Mouse (Mus musculus) left cerebral cortex, adult 18-20 months (tissue): ENCODE measurements around the gene Slc1a2. TPM values are rescaled to one million over a fixed set of nuclear protein-coding genes. Genes with fewer than 3 reads are reported as not detected.
A peak's percentile ranks its signal among the peaks of the same experiment; 100 is the strongest.

ENCODE experiments used
- DNase-seq, 2 experiments: peaks; one replicate each; pipeline ENCODE4 v3.0.0; 2021 to 2022; ENCODE audit warnings: low spot score in 2 of 2, mixed read lengths in 1 of 2
- total RNA-seq, 2 experiments: library from RNA; stranded (reverse); gene quantifications; 2 replicates each; pipeline ENCODE4 v1.2.3; 2021

The Slc1a2 gene
- total RNA-seq, 2 experiments from 2014 or later: 1,523 to 1,534 TPM

DNA sequence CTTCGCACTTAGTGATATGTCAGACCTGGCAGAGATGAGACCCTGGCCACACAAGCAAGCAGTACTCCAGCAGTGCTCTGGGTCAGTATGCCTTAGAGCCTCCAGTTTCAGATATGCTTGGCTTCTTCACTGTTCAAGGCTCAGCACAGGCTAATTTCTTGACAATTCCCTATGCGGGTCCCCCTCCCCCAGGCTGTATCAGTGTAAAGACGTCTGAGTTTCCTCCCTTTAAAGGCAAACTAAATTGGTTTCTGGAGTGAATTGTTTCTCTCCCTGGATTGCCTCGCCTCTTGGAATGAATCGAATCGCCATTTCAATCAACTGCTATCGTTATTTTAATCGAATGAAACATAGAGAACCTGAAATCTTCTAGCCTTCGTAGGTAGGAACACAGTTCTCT is 4.5 kb downstream of the Slc1a2 start:
- DNase-seq: no peak

DNA sequence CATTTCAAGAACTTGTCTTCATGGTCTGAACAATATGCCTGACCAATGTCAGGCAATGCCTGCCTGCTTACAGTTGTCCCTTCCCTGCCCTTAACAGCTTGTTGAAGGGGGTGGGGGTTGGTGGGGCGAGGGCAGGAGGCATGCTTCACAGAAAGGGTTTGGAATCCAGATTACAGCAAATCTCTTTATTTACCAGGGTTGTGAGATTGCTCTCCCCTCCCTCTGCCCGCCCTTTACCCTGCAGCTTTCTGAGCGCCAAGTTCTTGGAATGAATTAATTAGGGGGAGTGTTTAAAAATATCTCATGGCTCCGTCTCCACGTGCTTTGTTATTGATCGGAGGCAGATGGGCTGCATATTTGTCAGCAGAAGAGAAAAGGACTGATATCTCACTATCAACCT is 4.9 kb downstream of the Slc1a2 start:
- DNase-seq: no peak

DNA sequence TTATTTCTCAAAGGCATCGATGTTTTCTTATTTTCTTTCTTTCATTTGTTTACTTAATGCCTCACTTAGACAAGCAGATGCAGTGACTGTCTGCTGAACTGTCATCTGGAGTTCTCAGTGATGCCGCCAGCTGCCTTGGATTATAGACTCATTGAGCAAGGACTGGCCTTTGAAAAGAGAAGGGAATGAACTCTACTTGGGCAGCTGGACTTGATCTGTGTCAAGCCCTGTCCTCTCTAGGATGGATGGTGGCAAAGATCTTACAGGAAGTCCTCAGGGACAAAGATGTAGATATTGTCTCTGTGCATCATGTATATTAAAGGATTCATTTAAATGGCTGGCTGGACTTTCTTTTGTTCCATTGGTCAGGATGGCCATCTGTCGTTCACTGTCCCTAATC is 5.4 kb downstream of the Slc1a2 start:
- no peak for DNase-seq

DNA sequence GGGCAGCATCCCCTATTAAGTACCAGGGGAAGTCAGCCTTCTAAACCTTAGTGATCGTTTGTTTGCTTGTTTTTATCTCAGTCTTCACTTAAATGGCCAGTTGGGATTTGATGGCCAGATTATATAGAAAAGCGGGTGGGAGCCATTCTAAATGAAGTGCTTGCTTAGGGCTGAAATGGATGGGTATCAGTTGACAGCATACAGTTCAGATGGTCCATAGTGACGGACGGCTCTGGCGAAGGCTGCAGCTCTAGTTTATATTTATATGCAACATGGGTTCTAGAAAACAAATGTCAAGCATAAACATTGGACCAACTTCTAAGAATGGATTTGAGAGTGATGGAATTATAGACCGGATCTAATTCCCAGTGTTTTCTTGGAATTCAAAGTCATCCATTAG is 9.5 kb downstream of the Slc1a2 start:
- no peak for DNase-seq

DNA sequence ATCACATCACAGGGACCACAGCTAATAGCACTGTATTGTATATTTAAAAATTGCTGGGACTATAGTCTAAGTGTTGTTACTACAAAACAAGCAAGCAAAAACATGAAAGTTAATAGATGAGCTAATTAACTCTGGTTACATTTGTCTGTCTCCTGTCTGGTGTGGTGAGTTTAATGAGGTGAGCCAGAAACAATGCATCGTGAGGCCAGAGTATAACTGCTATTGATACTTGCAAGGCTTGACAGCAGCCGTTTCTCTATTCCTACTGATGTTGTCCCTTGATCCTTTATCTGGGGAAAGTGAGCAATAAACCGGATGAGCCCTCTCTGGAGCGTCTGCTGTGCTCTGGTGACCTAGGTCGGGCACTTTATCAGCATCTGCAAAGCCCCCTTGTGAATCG is 11.1 kb downstream of the Slc1a2 start:
- DNase-seq: no peak

DNA sequence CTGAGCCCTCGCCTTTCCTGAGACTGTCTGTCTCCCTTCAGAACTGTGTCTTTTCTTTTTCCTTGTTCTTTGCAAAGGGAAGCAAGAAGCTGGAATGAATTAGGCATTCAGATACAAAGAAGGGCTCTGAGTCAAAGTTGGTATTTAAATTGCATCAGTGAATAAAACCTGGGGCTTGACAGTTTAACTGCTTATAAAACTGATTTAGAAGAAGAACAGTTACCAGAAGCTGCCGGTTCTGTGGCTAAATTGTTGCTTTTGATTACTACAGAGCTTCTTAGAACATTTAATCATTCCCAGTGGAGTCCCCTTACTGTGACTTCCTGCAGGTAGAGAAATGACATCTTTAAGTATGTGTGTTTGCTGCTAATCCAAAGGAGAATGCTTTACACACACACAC is 16.1 kb downstream of the Slc1a2 start:
- no peak for DNase-seq

DNA sequence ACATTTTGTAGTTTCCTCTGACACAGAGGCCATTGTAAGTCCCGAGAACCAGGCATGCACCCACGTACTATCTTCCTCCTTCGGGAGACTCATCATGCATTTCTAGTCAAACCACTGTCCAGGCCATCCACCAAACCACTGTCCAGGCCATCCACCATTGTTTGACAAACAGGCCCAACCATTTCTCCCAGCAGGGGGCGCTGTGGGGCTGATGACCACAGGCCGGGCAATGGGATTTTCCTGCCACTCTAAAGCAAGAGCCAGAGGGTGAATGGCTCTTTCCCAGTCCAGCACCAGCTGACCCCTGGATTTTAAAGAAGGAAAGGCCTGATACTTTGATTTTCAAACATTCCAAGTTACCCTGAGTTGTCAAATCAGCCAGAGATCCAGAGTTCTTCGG is 16.8 kb downstream of the Slc1a2 start:
- peak; percentile 58 to 74 for DNase-seq

DNA sequence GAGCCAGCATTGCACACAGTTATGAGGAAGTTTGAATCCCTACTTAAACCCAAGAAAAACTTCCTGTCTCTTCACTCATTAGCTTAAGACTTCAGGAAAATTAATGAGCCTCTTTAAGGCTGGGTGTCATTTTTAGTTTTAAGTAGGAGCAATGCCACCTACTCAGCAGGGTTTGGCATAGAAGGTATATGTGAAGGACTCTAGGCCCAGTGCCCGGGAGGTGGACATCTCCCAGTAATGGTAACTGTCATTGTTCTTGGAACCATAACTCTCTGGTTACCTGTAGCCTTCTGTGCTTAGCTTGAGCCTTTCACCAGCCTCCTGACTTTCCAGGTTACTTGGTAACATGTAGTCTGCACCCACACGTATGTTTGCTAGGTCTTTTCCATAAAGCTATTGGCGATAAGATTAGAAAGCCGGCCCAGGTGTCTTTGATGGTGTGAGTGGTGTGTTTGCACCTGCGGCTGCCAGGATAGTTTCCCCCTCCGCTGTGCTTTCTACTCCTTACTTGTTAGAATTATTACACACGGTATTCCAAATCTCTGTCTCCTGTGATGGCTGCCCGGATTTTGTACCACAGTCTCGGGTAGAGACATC is 18.4 kb downstream of the Slc1a2 start:
- no peak for DNase-seq

DNA sequence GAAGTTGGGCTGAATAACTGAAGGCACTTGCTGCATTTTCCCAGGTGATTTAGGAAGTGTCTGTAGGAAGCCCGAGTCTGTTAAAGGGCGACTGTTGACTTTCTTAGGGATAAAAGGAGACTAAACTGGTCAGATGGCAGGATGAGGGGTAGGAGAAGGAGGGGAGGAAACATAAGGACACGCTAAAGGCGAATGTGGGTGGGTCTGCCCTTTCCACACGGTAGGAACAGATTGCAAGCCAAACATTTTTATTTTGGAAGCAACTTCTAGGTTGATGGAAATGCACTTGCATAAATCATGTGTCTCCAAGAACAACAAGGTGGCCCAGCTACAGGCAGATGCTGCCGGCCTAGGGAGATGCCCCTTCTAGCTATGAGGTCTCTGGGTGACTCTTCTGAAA is 18.9 kb downstream of the Slc1a2 start:
- no peak for DNase-seq

DNA sequence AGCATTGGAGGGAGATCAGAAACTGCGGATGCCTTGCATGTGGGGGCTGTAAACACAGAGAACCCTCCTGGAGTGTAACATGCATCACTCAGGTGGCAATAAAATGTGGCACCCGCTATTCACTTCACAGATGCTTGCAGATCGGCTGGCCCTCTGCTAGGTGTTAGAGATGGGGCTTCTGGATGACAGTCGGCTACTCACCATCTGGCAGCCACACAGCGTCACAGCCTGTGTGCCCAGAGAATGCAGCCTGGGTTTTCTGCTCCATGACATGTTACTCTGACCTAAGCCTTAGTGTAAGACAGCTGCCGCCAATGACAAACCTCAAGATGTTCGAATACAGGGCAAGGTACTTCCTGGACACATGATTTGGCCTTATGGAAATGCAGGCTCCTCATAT is 22.9 kb downstream of the Slc1a2 start:
- DNase-seq: no peak

DNA sequence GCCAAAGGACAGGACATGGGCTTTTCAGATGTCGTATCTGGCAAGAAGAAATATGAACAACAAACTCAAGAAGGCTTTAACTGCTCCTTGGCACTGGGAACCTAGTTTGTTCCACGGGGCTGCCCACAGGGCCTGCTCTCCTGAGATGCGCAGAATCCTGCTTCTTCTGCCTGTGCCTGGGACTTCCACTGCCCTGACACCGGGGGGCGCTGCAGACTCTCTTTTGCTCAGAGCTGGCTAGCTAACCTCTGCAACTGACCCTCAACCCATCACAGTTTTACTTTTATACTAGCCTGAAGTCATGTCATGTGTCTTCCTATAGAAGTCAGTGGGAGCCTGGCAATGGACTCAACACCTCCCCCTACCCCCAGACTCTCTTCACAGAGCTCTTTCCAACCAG is 23.7 kb downstream of the Slc1a2 start:
- peak in 1 of 2 experiments; percentile 64 for DNase-seq

DNA sequence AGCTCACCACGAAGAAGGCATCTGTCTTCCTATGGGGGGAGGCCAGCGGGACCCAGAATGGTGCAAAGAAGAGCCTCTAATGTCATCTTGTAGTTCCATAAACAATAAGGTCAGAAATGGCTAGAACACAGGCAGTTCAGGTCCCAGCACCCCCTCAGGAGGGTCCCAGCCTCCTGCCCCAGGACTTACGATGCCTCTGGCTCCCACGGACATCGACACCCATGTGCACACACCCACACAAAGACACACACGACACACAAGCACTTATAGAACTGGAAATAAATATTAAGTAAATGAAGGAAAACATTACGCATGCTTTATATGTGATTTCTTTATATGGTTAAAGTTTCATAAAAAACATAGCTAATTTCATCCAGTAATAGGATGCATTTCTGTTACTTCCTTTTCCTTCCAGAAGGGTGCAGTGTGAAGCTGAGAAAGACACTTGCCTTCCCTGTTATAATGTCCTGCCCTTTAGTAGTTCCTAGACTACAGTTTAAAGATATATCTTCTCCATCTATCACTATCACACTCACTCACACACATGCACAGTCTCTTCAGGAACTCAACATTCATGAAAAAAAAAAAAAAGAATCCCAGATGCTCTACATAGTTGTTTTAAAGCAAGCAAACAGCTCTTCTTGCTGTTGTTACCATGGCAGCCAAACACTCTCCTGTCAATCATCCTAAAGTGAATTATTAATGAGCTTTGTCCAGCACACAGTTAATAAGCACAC is 27.1 kb downstream of the Slc1a2 start:
- no peak for DNase-seq

DNA sequence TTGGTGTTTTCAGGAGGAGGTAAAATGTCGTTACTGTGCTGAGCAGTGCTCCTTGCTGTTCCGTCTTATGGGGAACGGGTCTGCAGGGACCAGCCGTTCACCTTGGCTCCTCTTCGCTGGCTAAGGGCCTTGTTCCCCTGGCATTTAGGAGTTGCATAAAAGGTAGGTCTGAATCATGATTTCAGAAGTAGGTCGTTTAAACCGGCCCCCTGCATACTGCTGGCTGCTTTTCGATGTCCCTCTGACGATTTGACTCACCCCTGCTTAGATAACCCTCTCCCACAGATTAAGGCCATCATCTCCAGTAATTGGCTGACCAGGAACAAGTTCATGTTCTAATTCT is 27.6 kb downstream of the Slc1a2 start:
- DNase-seq: no peak

DNA sequence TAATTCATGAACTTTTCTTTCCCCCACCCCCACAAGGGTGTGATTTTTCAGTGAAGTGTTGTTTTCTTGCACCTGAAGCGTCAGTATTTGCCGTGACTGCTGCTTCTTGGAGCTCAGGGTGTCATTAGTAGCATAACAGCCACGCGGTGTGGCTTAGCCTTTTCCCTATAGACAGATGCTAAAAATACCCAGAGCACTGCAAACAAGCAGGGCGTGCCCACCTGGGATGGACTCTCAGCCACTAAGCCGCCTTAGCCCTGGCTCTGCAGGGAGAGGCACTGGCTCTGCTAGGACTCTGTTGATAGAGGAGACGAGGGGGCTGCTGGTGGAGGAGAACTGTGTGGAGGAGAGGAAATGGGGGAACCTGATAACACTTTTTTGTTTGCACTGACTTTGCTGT is 35.1 kb downstream of the Slc1a2 start:
- DNase-seq: no peak

DNA sequence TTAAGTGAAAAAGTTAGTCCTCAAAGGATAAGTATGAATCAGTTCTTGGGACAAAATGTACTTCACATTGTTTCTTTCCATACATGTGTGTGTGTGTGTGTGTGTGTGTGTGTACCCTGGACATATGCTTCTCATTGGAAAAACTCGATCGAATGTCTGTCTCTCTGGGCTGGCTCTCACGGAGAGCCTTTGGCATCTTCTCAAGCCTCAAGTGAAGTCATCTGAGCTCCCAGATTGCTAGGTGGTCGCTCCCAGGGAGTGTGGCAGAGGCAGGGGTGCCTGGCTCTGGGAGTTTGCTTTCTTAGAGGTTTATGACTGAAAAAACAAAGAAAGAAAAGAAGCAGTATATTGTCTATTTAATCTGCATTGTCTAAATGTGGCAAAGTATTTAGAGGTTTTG is 36.3 kb downstream of the Slc1a2 start:
- DNase-seq: no peak

DNA sequence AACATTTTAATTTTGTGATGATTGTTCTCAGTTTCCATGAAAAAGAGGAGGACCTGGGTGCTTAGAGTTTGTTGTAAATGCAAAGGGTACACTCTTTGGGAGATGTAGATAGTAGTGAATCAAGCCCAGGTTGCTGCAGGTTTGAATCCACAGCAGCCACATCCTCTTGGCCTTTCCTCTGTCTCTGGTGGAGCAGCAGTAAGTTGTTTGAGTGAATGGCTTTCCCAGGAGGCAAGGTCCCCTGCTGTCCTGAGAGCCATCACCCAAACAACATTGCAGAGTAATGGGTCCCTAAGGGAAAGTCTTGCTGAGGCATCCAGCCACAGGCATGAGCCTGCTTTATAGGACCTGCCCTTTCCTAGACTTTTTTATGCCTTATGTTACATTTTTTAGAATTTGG is 37.1 kb downstream of the Slc1a2 start:
- DNase-seq: no peak

DNA sequence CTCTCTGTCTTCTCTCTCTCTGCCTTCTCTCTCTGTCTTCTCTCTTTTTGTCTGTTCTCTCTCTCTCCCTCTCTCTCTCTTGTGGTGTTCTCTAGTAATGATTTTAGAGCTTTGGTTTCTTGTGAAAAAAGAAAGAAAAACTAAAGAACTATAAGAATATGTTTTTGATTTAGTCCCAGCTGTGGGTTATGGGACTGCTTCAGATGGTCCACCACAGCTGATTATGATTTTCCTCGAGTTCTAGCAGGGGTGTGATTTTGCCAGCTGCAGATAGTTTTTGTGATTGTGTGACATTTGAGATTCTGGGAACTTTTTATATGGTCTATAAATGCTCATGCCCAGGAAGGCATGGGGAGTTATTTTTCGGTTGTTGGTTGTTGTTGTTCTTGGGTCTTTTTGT is 39.3 kb downstream of the Slc1a2 start:
- DNase-seq: no peak

DNA sequence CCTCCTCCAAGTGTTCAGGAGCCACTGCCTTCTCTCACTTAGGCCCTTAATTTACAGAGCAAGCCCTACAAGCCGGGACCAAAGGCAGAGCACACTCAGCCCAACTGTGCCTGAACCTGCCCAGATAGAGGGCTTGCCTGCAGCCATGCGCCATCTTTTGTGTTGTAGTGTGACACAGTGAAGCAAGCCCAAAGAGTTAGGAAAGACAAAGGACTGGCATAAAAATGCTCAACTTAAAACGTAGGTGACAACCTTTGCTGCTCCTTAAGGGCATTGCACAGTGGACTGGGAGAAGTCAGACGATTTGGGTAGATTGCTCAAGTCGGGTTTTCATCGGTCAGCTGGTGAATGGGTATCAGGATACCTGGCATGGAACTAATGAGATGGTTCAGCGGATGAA is 41.5 kb downstream of the Slc1a2 start:
- no peak for DNase-seq

DNA sequence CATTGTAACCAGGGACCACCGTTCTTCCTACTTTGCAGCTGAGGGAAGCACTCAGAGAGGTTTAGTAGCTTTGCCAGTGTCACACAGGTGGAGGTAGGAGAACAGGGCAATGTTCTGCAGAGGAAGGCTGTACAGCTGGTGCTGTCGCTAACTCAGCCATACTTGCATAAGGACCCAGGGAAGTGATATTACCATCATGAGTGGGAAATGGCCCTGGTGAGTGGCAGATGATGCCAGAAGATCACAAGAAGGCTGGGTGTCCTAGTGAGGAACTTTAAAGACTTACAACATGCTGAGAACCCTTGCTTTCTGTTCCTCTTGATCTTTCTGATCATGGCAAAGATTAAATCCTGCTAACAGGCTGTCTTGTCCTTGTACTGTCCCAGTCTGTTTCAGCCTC is 42.2 kb downstream of the Slc1a2 start:
- no peak for DNase-seq

DNA sequence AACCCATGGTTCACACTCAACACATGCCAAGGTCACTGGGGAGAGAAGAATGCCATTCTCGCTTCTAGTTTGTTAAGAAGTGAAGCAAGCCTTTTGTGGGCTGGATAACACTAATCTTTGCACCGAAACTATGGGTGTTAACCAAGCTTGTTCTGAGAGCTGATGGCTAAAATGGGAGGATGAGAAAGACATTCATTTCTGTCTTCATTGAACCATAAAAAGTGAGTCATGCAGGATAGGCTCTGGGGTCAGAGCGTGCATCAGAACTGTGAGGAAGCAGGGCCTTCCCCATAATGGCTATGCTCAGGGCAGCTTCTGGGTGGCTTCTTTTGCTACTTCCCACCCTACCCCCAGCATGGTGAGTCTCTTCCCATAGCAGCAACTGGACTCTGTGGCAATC is 42.9 kb downstream of the Slc1a2 start:
- DNase-seq: no peak

DNA sequence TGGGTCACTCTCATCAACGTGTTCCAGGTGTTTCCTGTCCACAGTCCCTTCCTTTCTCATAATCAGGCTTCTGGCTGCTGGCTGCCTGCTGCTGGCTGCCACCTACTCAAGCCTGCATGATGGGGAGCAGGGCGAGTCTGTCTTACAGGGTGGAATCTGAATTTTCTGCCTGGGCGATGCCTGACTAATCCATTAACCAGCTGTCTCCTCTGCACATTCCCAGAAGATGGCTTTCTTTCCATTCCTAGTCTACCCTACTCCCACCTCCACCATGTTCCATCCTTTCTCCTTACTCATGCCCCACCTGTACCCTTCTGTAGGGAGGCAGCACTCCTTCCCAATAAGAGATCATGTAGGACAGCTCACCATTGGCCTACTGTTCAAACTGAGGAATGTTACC is 45.1 kb downstream of the Slc1a2 start:
- peak; percentile 45 to 68 for DNase-seq

DNA sequence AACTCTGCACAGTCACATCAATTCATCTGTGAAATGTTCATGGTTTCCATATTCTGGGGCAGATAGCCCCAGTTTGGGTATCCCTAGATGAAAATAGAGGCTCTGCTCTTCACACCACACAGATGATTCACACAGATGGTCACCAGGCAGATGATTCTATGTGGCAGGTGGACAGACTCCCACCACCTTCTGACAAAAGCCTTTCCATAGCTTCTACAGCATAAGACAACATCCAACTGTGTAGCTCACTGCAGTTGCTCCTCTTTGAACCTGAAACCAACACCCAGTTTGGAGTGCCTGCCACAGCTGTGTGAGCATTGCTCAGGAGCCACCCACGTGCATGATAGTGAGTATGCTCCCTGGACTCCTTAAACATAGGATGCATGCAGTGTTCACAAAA is 46.3 kb downstream of the Slc1a2 start:
- DNase-seq: peak; percentile 47 to 72

DNA sequence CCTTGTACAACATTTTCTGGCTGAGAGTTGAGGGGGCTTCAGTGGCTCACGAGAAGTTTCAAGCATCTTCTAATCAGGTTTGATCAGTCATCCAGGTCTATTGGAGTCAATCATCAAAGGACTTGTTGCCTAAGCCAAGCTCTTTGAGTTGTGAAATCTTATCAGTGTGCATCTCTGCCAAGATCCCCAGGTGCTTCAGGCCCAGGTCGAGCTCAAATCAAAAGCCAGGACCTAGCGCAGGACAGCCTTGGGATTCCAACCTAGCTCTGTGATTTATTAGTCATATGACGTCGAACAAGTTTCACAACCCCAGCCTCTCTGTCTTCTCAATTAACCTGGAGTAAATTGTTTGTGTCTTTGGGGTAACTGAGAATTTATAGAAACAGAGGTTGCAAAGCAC is 53.1 kb downstream of the Slc1a2 start:
- DNase-seq: no peak
